Mouse (Mus musculus) cerebellum, postnatal 4 days (tissue): ENCODE data around the gene Ptcd1.
A peak's percentile ranks its signal among the peaks of the same experiment; 100 is the strongest.
"Not testable (repeated sequence)": the region's sequence is repeated elsewhere in the genome, so short reads cannot be mapped to it uniquely, and the experiment has no call there.

Experiments
- DNase-seq, 2 experiments: peaks; one replicate each; pipeline ENCODE4 v3.0.0; 2022; ENCODE audit warnings: low spot score in 2 of 2, mixed read lengths in 1 of 2

The Ptcd1 gene

GRCm38 (mm10) chr5:145164710-145165109, 2.2 kb downstream of the Ptcd1 start:
- DNase-seq, result no peak

GRCm38 (mm10) chr5:145161361-145161760, 5.5 kb downstream of the Ptcd1 start:
- DNase-seq, result no peak

GRCm38 (mm10) chr5:145152690-145153089, 14.2 kb downstream of the Ptcd1 start:
- DNase-seq, result no peak

- DNase-seq, result no peak
Measured at GRCm38 (mm10) chr5:145149294-145149693, 17.6 kb downstream of the Ptcd1 start.

- DNase-seq, result no peak
Measured at GRCm38 (mm10) chr5:145147748-145148147, 19.2 kb downstream of the Ptcd1 start.

- DNase-seq, result no peak
Measured at GRCm38 (mm10) chr5:145140611-145141010, 26.3 kb downstream of the Ptcd1 start.

- peak; percentile 87 to 94 for DNase-seq
Measured at GRCm38 (mm10) chr5:145139571-145140519, 27.1 kb downstream of the Ptcd1 start, which contains the start of the genes Pdap1 and Bud31. TSS of gene Pdap1 (minus strand) at chr5:145140238. TSS of gene Bud31 (plus strand) at chr5:145140362.

- DNase-seq, result no peak
Measured at GRCm38 (mm10) chr5:145138836-145139235, 28.1 kb downstream of the Ptcd1 start.

- DNase-seq, result not testable (repeated sequence)
Measured at GRCm38 (mm10) chr5:145133275-145133674, 33.6 kb downstream of the Ptcd1 start.

GRCm38 (mm10) chr5:145130995-145131394, 35.9 kb downstream of the Ptcd1 start:
- DNase-seq, result no peak

GRCm38 (mm10) chr5:145130191-145130590, 36.7 kb downstream of the Ptcd1 start:
- no peak for DNase-seq

GRCm38 (mm10) chr5:145129773-145130172, 37.1 kb downstream of the Ptcd1 start:
- DNase-seq, result not testable (repeated sequence)

GRCm38 (mm10) chr5:145129124-145129523, 37.8 kb downstream of the Ptcd1 start:
- DNase-seq, result no peak

GRCm38 (mm10) chr5:145126580-145126979, 40.3 kb downstream of the Ptcd1 start:
- no peak for DNase-seq

GRCm38 (mm10) chr5:145123396-145123795, 43.5 kb downstream of the Ptcd1 start:
- DNase-seq, result no peak

- DNase-seq, result no peak
Measured at GRCm38 (mm10) chr5:145120921-145121320, 46.0 kb downstream of the Ptcd1 start.

GRCm38 (mm10) chr5:145119385-145119784, 47.5 kb downstream of the Ptcd1 start:
- no peak for DNase-seq

GRCm38 (mm10) chr5:145118461-145118860, 48.4 kb downstream of the Ptcd1 start:
- no peak for DNase-seq

- DNase-seq, result no peak
Measured at GRCm38 (mm10) chr5:145118005-145118404, 48.9 kb downstream of the Ptcd1 start.

GRCm38 (mm10) chr5:145116916-145117315, 50.0 kb downstream of the Ptcd1 start:
- peak in 1 of 2 experiments; percentile 60 for DNase-seq

GRCm38 (mm10) chr5:145116316-145116715, 50.6 kb downstream of the Ptcd1 start:
- DNase-seq, result no peak

GRCm38 (mm10) chr5:145115736-145116135, 51.2 kb downstream of the Ptcd1 start:
- DNase-seq, result no peak
